Mouse (Mus musculus) embryo, embryonic 10.5 days (tissue): ENCODE data around the gene Rtn1.

Source experiments
- DNase-seq: peaks from one replicate; pipeline ENCODE4 v3.0.0-alpha.2; 2015; ENCODE audit warnings: low spot score

Gene Rtn1

DNA sequence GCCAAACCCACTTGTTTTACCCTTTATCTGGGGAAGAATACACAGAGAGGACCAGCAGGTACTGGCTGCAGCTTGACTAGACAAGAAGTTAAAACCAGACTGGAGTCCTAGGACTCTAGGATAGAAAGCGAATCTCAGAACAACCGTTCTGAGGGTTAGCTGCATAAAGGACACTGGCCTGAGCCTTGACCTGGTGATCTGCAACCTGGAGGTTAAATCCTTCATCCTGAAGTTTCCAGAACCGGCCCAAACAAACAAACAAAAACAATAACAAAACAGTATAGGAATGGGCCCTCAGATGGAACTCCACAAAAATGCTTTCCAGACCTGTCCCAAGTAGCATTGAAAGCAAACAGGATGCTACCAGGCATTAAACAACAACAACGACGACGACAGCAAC is at the start of gene Rtn1:
TSS of gene Rtn1 (minus strand) at position 101 of the 400 bp plus-strand sequence.
- no peak for DNase-seq

GRCm38 (mm10) chr12:72453941-72454340 is 45.1 kb upstream of the Rtn1 start:
- no peak for DNase-seq

- DNase-seq = peak; percentile 98
Measured at GRCm38 (mm10) chr12:72441839-72442576, 33.2 kb upstream of the Rtn1 start, which contains the start of gene Lrrc9. TSS of gene Lrrc9 (plus strand) at chr12:72441866.

- DNase-seq = no peak
Measured at GRCm38 (mm10) chr12:72438961-72439480, 30.2 kb upstream of the Rtn1 start.

DNA sequence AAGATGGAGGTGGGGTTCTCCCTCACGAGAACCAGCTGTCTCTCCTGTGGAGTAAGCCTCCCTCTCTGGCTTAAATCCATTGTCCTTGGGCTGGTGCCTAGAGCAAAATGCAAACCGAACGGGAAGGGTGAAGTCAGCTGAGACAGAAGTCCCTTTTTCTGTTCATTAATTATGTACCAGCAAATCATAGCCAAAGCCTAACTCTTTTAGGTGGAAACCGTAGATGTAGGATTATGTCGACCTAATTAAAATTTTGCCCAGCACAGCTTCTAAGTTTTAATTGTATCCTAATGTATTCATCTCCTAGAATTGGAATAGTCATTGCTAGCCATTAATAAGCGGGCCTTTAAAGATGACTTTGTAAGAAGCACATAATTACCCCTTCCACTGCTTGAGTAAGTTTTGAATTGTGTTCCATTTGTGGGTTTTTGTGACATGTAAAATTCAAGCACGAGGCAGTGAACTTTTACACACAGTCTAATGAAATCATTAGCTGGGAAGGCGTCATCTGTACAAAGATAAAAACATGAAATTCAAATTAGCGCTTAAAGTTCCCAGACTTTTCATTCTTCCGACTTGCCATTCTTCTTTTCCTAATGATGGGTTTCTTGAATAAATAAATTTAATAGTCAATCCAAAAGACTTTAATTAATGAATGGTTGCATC is 29.0 kb upstream of the Rtn1 start:
- DNase-seq = no peak

DNA sequence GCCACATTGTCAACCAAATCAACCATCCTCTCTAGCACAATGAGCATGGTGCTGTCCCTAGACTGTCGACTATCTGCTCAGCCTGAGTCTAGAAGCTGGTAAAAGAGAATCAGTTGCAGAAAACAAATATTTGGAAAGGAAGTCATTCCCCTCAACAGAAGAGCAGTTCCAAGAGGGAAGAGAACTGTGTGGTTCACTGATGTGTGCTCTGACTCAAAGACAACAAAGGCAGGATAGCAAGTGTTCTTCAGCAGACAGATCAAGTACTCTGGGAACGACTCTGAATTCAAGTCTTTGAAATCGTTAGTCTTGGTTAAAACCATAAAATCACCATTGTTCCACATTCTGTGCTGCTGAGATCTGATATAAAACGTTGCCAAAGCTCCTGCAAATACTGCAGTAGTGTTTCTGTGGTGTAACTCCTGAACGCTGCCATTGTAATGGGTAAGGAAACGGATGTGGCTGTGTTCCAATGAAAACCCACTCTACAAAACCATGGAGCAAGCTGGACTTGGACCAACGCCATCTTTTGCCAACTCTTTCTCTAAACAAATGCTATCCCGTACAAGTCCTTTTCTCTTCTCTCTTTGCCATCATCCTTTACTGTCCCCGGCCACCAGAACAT is 24.5 kb upstream of the Rtn1 start:
- DNase-seq = no peak

- DNase-seq = no peak
Measured at GRCm38 (mm10) chr12:72432209-72432608, 23.4 kb upstream of the Rtn1 start.

GRCm38 (mm10) chr12:72427722-72428126 is 18.9 kb upstream of the Rtn1 start:
- DNase-seq = peak; percentile 82

DNA sequence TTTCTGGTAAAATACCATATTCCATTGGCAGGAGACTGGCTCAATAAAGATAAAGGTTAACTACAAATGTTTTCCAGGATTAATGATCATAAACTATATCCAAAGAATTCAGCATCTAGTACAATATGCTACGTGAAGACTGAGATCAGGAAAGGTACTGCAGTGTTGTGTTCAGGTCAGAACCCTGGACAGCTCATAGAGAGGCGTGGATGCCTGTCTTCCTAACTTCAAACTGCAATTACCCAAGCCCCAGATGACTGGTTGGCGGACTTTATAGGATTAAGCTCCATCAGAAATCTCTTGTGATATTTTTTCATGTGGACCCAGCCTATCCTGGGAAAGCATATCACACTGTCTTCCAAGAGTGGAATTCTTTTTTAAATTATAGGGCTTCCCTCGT is 13.8 kb upstream of the Rtn1 start:
- peak; percentile 43 for DNase-seq

DNA sequence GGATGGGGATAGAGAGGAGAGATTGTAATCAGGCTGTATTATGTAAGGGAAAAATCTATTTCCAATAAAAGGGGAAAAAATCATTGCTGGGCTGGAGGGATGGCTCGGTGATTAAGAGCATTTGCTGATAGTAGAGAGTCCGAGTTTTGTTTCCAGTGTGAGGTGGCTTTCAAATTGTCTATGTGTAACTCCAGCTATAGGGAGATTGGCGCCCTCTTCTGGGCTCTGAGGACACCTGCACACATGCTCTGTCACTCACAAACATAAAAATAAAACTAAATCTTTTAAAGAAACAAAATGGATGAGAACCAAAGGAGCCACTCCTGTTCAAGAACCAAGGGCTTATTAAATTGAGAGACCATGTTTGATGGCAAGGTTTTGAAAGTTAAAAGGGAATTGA is 8.9 kb upstream of the Rtn1 start:
- DNase-seq = peak; percentile 71

- peak; percentile 70 for DNase-seq
Measured at GRCm38 (mm10) chr12:72408111-72408891, 553 bp downstream of the Rtn1 start.

- DNase-seq = peak; percentile 48
Measured at GRCm38 (mm10) chr12:72407721-72408110, 1.1 kb downstream of the Rtn1 start.

DNA sequence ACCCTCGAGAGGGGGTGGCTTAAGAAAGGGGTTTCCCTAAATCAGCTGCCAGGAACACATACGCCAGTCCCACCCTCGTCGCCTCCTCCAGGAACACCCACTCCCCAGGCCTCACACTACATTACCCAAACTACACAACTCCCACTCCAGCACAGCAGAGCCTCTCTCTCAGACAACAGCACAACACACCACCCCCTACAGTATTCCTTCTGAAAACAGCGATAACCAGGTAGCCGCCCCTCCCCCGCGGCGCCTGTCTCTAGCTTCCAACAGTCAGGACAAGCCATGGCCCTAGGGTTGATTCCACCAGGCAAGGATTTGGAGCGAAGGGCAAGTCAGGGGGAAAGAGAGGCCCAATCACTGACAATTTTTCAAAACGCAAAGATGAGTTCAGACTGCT is 1.7 kb downstream of the Rtn1 start:
- peak; percentile 24 for DNase-seq

DNA sequence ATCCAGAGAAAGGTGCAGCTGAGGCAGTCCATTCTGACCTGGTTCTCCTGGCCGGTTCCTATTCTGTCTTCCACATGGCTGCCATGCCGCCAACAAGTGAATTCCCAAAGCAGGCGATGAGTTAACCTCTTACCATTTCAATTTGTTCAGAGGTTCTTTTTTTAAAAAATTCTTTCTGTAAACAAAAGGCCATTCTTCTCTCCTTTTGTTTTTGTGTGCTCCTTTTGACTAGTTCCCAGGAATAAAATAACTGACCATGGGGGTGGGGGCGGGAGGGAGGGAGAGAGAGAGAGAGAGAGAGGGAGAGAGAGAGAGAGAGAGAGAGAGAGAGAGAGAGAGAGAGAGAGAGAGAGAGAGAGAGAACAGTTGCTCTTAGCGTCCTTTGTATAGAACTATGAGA is 3.8 kb downstream of the Rtn1 start:
- no peak for DNase-seq

- no peak for DNase-seq
Measured at GRCm38 (mm10) chr12:72393046-72393805, 15.6 kb downstream of the Rtn1 start.

GRCm38 (mm10) chr12:72390346-72390745 is 18.5 kb downstream of the Rtn1 start:
- DNase-seq = no peak

DNA sequence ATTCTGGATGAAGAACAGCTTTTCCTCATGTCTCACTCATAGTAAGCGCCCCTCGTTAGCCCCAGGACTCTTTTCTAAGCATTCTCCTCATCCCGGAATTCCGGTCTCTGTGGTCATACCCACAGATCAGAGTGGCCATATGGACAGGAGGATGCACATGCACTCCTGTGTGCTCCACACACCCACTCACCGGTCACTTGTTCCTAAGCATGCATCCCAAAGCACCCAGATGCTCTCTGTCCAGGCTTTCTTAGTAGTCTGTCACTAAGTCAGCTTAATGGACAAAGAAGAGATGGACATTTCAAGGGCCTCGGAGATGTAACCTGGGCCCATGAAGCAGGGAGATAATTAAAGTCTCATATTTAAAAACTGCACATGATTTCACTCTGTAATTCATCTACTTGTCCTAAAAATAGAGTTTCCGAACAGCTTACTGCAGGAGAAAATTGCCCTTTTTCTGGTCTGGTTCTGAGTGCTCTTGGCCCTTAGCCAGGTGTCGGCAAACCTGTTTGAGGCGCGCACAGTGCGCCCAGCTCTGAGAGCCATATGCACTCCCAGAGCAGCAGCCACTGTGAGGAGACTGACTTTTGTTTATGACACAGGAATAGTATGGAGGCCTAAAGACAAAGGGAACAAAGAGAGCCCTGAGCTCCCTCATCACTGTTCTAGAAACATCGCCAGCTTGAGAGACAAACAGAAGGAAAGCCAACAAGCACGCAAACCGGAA is 19.3 kb downstream of the Rtn1 start:
- no peak for DNase-seq

DNA sequence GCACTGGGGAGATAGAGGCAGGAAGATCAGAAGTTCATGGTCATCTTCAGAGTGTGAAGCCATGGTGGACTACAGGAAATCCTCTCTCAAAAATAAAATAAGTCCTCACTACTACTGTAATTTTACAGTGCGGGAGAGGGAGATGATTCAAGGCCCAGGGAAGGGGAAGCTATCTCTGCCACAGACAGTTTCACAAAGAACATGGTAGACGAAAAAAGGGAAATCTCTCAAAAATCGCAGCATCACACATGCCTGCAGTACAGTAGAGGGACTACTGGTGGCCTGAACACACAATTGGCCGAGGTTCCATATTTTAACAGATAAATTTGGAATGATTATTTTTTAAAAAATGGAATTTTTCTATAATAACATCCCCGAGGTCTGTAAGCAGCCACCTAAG is 20.0 kb downstream of the Rtn1 start:
- DNase-seq = no peak

- no peak for DNase-seq
Measured at GRCm38 (mm10) chr12:72388135-72388534, 20.7 kb downstream of the Rtn1 start.

DNA sequence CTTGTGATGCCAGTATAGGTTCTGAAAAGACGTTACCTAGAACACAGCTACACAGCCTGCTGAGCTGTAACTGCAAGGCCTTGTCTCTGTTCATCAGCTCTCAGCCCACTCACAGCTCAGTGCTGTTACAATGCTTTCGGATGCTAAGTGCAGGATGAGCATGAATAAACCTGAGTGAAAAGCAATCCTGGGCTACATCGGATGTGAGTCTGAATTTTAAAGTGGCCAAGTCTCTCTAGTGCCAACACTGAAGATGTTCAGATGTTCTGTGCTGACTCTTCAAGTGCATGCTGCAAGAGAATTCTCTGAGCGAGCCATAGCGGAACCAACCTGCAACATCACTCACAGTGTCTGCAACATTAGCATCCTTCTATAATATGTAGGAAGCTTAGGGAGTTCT is 32.5 kb downstream of the Rtn1 start:
- no peak for DNase-seq

GRCm38 (mm10) chr12:72374823-72375225 is 34.0 kb downstream of the Rtn1 start:
- peak; percentile 70 for DNase-seq
